In genomic region chr7:44497361-44498055, GRCm38 (mm10) we compare ENCODE assay signal across 8 mouse cellular contexts. TPM values are rescaled to one million over a fixed set of nuclear protein-coding genes. Genes with fewer than 3 reads are reported as not detected.
A peak's percentile ranks its signal among the peaks of the same experiment; 100 is the strongest.
DNase-seq lines count a peak whose midpoint lies in the region; ATAC-seq and TF ChIP-seq lines count a peak whose summit lies in the region.
"Had no signal": no experiment of that assay in that cellular context is flagged by ENCODE, and none has a peak within 500 bp of the region (broad histone marks: within the 10 kb centered on the region; RNA-seq: fewer than 3 reads in every experiment).

No protein-coding gene starts in this region.

- 68% methylated on average over 10 of the region's 10 CpGs for WGBS in lung, embryonic 15.5 days
- 78% methylated on average over 10 of the region's 10 CpGs for WGBS in lung, adult 2 months
- 81% methylated on average over 10 of the region's 10 CpGs for WGBS in forebrain, embryonic 11.5 days
- WGBS in limb, embryonic 10.5 days: 84% methylated on average over 10 of the region's 10 CpGs
- 78% methylated on average over 10 of the region's 10 CpGs for WGBS in stomach, embryonic 14.5 days

- peaks cover 22% of the 10 kb centered on the region for H3K4me1 ChIP-seq in lung, embryonic 15.5 days
- H3K4me1 ChIP-seq in lung, adult 2 months (ENCODE audit: control insufficient read depth, insufficient read depth, low read length): no peaks in the 10 kb centered on the region
- peaks cover 7% of the 10 kb centered on the region for H3K4me1 ChIP-seq in forebrain, embryonic 11.5 days (replicated peaks; ENCODE audit: control insufficient read depth, insufficient read depth, low read length)
- H3K4me1 ChIP-seq in limb, embryonic 10.5 days: peaks cover 24% of the 10 kb centered on the region
- peaks cover 16% of the 10 kb centered on the region; the same call in 1 of the 2 replicates for H3K4me1 ChIP-seq in stomach, embryonic 14.5 days (ENCODE audit: control insufficient read depth, insufficient read depth, low read length)

- no peaks in the 10 kb centered on the region for H3K9me3 ChIP-seq in lung, embryonic 15.5 days
- H3K9me3 ChIP-seq in forebrain, embryonic 11.5 days (ENCODE audit: control insufficient read depth, low read length): no peaks in the 10 kb centered on the region
- H3K9me3 ChIP-seq in limb, embryonic 10.5 days (replicated peaks): no peaks in the 10 kb centered on the region
- no peaks in the 10 kb centered on the region for H3K9me3 ChIP-seq in stomach, embryonic 14.5 days (ENCODE audit: control insufficient read depth, low read depth, low read length)

- TF ChIP-seq POLR2A in lung, adult 2 months (IDR thresholded peaks at IDR 0.05; ENCODE audit: borderline replicate concordance, extremely low read depth, low read depth, low read length): no peak

- H3K36me3 ChIP-seq in lung, embryonic 15.5 days: peaks cover under 1% of the 10 kb centered on the region; the same call in 1 of the 2 replicates
- H3K36me3 ChIP-seq in forebrain, embryonic 11.5 days (ENCODE audit: control insufficient read depth, insufficient read depth, low read length): no peaks in the 10 kb centered on the region
- peaks cover 21% of the 10 kb centered on the region for H3K36me3 ChIP-seq in limb, embryonic 10.5 days
- H3K36me3 ChIP-seq in stomach, embryonic 14.5 days (ENCODE audit: control insufficient read depth, insufficient read depth, low read length): peaks cover 7% of the 10 kb centered on the region

- H3K4me3 ChIP-seq in lung, embryonic 15.5 days: peak overlapping the region; percentile 71
- H3K4me3 ChIP-seq in lung, adult 2 months (replicated peaks; ENCODE audit: extremely low read depth, low read depth, low read length): no peak overlapping the region
- peak overlapping the region; percentile 51 for H3K4me3 ChIP-seq in forebrain, embryonic 11.5 days (ENCODE audit: low read depth, low read length)
- H3K4me3 ChIP-seq in limb, embryonic 10.5 days: peak overlapping the region; percentile 79
- peak overlapping the region; percentile 56 for H3K4me3 ChIP-seq in stomach, embryonic 14.5 days (ENCODE audit: low read depth, low read length)

- H3K4me2 ChIP-seq in lung, embryonic 15.5 days: peak overlapping the region; percentile 82
- peak overlapping the region; percentile 88 for H3K4me2 ChIP-seq in forebrain, embryonic 11.5 days (ENCODE audit: low read depth, low read length, severe bottlenecking)
- H3K4me2 ChIP-seq in stomach, embryonic 14.5 days (replicated peaks; ENCODE audit: low read depth, low read length): peak overlapping the region; percentile 61

- H3K27me3 ChIP-seq in lung, embryonic 15.5 days: 0 out of 2 replicates have a peak, but pooled peaks cover 7% of the 10 kb centered on the region
- no peaks in the 10 kb centered on the region for H3K27me3 ChIP-seq in forebrain, embryonic 11.5 days (ENCODE audit: control insufficient read depth, insufficient read depth, low read length)
- H3K27me3 ChIP-seq in limb, embryonic 10.5 days (ENCODE audit: low read depth, poor library complexity, severe bottlenecking): peaks cover 22% of the 10 kb centered on the region
- H3K27me3 ChIP-seq in stomach, embryonic 14.5 days (ENCODE audit: control insufficient read depth, insufficient read depth, low read length): no peaks in the 10 kb centered on the region

- TF ChIP-seq CTCF in lung, adult 2 months (IDR thresholded peaks at IDR 0.05; ENCODE audit: insufficient read depth, low read length): no peak

- H3K9ac ChIP-seq in lung, embryonic 15.5 days: no peak overlapping the region
- H3K9ac ChIP-seq in forebrain, embryonic 11.5 days (ENCODE audit: low read length): peak overlapping the region; percentile 94
- H3K9ac ChIP-seq in stomach, embryonic 14.5 days (replicated peaks; ENCODE audit: low read depth, low read length): no peak overlapping the region

- ATAC-seq in lung, embryonic 15.5 days (ENCODE audit: borderline replicate concordance, extremely low read depth, low FRiP score, low TSS enrichment): no peak
- ATAC-seq in forebrain, embryonic 11.5 days (replicated peaks; ENCODE audit: low FRiP score): no peak
- ATAC-seq in stomach, embryonic 14.5 days (ENCODE audit: insufficient number of reproducible peaks, insufficient read depth, low FRiP score, low read depth): no peak

- no peak overlapping the region for H3K27ac ChIP-seq in lung, embryonic 15.5 days
- peak overlapping the region; percentile 77; the same call in 1 of the 2 replicates for H3K27ac ChIP-seq in forebrain, embryonic 11.5 days (ENCODE audit: low read depth, low read length)
- peak overlapping the region; percentile 97; the same call in 1 of the 2 replicates for H3K27ac ChIP-seq in limb, embryonic 10.5 days
- H3K27ac ChIP-seq in stomach, embryonic 14.5 days (ENCODE audit: low read length): no peak overlapping the region

- no peak for DNase-seq in lung, adult 2 months
- DNase-seq in forebrain, embryonic 11.5 days (ENCODE audit: low spot score): no peak
- no peak for DNase-seq in limb, embryonic 10.5 days (ENCODE audit: low spot score)
- DNase-seq in B cell, adult 2 months: no peak
- DNase-seq in MN1 (ENCODE audit: low spot score): no peak

RNA-seq across cellular contexts. Expression of gene Fam71e1, which starts 1.1 kb away (rescaled TPM):
- polyA plus RNA-seq in lung, embryonic 15.5 days (2015; fragmentation: Nextera tagmentation; extraction: Ambion mirVana): 9.1 and 11.1 TPM in 2 replicates
- 9.5 and 10.3 TPM in 2 replicates for polyA plus RNA-seq in lung, adult 2 months (2012; rRNA removed)
- 22.3 and 25.3 TPM in 2 replicates for polyA plus RNA-seq in forebrain, embryonic 11.5 days (2014; fragmentation: Nextera tagmentation; extraction: Ambion mirVana)
- 10.6 and 16.5 TPM in 2 replicates for polyA plus RNA-seq in limb, embryonic 10.5 days (2016; fragmentation: Nextera tagmentation; extraction: Ambion mirVana)
- 11.6 and 17.9 TPM in 2 replicates for polyA plus RNA-seq in stomach, embryonic 14.5 days (2014; fragmentation: Nextera tagmentation; extraction: Ambion mirVana)

RNA-seq across cellular contexts. Expression of gene Emc10, which starts 1.2 kb away (rescaled TPM):
- 107 and 108 TPM in 2 replicates for polyA plus RNA-seq in lung, embryonic 15.5 days (2015; fragmentation: Nextera tagmentation; extraction: Ambion mirVana)
- 250 and 268 TPM in 2 replicates for polyA plus RNA-seq in lung, adult 2 months (2012; rRNA removed)
- polyA plus RNA-seq in forebrain, embryonic 11.5 days (2014; fragmentation: Nextera tagmentation; extraction: Ambion mirVana): 115 and 124 TPM in 2 replicates
- 78.6 and 91.4 TPM in 2 replicates for polyA plus RNA-seq in limb, embryonic 10.5 days (2016; fragmentation: Nextera tagmentation; extraction: Ambion mirVana)
- polyA plus RNA-seq in stomach, embryonic 14.5 days (2014; fragmentation: Nextera tagmentation; extraction: Ambion mirVana): 113 and 116 TPM in 2 replicates

RNA-seq across cellular contexts. Expression of gene Mybpc2, which starts 26.9 kb away (rescaled TPM):
- polyA plus RNA-seq in lung, embryonic 15.5 days (2015; fragmentation: Nextera tagmentation; extraction: Ambion mirVana): 0.45 and 0.65 TPM in 2 replicates
- polyA plus RNA-seq in lung, adult 2 months (2012; rRNA removed): 1.0 and 10.5 TPM in 2 replicates
- 0.23 TPM in 1 of 2 replicates, not detected in the other for polyA plus RNA-seq in forebrain, embryonic 11.5 days (2014; fragmentation: Nextera tagmentation; extraction: Ambion mirVana)
- polyA plus RNA-seq in limb, embryonic 10.5 days (2016; fragmentation: Nextera tagmentation; extraction: Ambion mirVana): 0.05 and 0.11 TPM in 2 replicates
- polyA plus RNA-seq in stomach, embryonic 14.5 days (2014; fragmentation: Nextera tagmentation; extraction: Ambion mirVana): 0.39 and 0.43 TPM in 2 replicates
- polyA plus RNA-seq: brain, embryonic 14.5 days had no signal

RNA-seq across cellular contexts. Expression of gene Josd2, which starts 29.7 kb away (rescaled TPM):
- 109 and 111 TPM in 2 replicates for polyA plus RNA-seq in lung, embryonic 15.5 days (2015; fragmentation: Nextera tagmentation; extraction: Ambion mirVana)
- polyA plus RNA-seq in lung, adult 2 months (2012; rRNA removed): 164 and 175 TPM in 2 replicates
- 60.9 and 68.9 TPM in 2 replicates for polyA plus RNA-seq in forebrain, embryonic 11.5 days (2014; fragmentation: Nextera tagmentation; extraction: Ambion mirVana)
- 72.6 and 73.3 TPM in 2 replicates for polyA plus RNA-seq in limb, embryonic 10.5 days (2016; fragmentation: Nextera tagmentation; extraction: Ambion mirVana)
- 76.7 and 82.1 TPM in 2 replicates for polyA plus RNA-seq in stomach, embryonic 14.5 days (2014; fragmentation: Nextera tagmentation; extraction: Ambion mirVana)

RNA-seq across cellular contexts. Expression of gene Aspdh, which starts 32.3 kb away (rescaled TPM):
- 0.62 and 0.88 TPM in 2 replicates for polyA plus RNA-seq in lung, embryonic 15.5 days (2015; fragmentation: Nextera tagmentation; extraction: Ambion mirVana)
- 0.24 and 0.50 TPM in 2 replicates for polyA plus RNA-seq in lung, adult 2 months (2012; rRNA removed)
- polyA plus RNA-seq in forebrain, embryonic 11.5 days (2014; fragmentation: Nextera tagmentation; extraction: Ambion mirVana): 2.6 and 2.9 TPM in 2 replicates
- polyA plus RNA-seq in limb, embryonic 10.5 days (2016; fragmentation: Nextera tagmentation; extraction: Ambion mirVana): not detected in 2 replicates
- polyA plus RNA-seq in stomach, embryonic 14.5 days (2014; fragmentation: Nextera tagmentation; extraction: Ambion mirVana): 0.52 and 1.1 TPM in 2 replicates

Comparison
In these comparisons a context has a peak if more than half of its experiments do, and no peak if none do; other contexts are left out.
1. H3K27ac ChIP-seq: peak in forebrain, embryonic 11.5 days (single experiment) and limb, embryonic 10.5 days (single experiment); none in lung, embryonic 15.5 days (single experiment) and stomach, embryonic 14.5 days (single experiment).
2. Peak in every context shown above with its lines, with median percentiles within 50 percentile points of each other: H3K4me2 ChIP-seq.